Mouse (Mus musculus) MEL (cell line): ENCODE results near the gene Nol6. TPM values are rescaled to one million over a fixed set of nuclear protein-coding genes. Genes with fewer than 3 reads are reported as not detected.

Experiments
- DNase-seq: peaks from one replicate; pipeline ENCODE4 v3.0.0; 2011; ENCODE audit warnings: low read depth, low spot score
- H3K27ac ChIP-seq: 2 replicates; pipeline ENCODE4 v1.5.1; 2012; ENCODE audit warnings: low read depth, mild to moderate bottlenecking, control low read depth, low read length, moderate library complexity; ENCODE audit not compliant: control insufficient read depth
- H3K27me3 ChIP-seq, 2 experiments: fragments of 150-350 bp in 1 of 2; sonication (generic) in 1 of 2; 2 replicates each; pipeline ENCODE4 v1.6.1; 2012; ENCODE audit warnings: low read length in 2 of 2, mild to moderate bottlenecking in 2 of 2, improper control_type of control experiment in 1 of 2, moderate library complexity in 1 of 2; ENCODE audit not compliant: insufficient read depth in 2 of 2, control insufficient read depth in 1 of 2
- H3K36me3 ChIP-seq, 2 experiments: 2 replicates each; pipeline ENCODE4 v1.6.1; 2012 to 2014; ENCODE audit warnings: low read length in 2 of 2, improper control_type of control experiment in 1 of 2, inconsistent platforms in 1 of 2, mild to moderate bottlenecking in 1 of 2; ENCODE audit not compliant: insufficient read depth in 2 of 2, control insufficient read depth in 1 of 2
- H3K4me1 ChIP-seq, 2 experiments: fragments of 150-350 bp in 1 of 2; sonication (generic) in 1 of 2; 2 replicates each; pipeline ENCODE4 v1.6.1; 2012; ENCODE audit warnings: low read length in 2 of 2, improper control_type of control experiment in 1 of 2, mild to moderate bottlenecking in 1 of 2; ENCODE audit not compliant: insufficient read depth in 2 of 2, control insufficient read depth in 1 of 2
- H3K4me3 ChIP-seq, 2 experiments: fragments of 150-350 bp in 1 of 2; sonication (generic) in 1 of 2; 2 replicates each; pipeline ENCODE4 v1.5.1; 2012; ENCODE audit warnings: low read depth in 2 of 2, low read length in 2 of 2, mild to moderate bottlenecking in 2 of 2, moderate library complexity in 2 of 2, control low read depth in 1 of 2, improper control_type of control experiment in 1 of 2; ENCODE audit not compliant: control insufficient read depth in 1 of 2, insufficient read depth in 1 of 2
- H3K79me2 ChIP-seq: 2 replicates; pipeline ENCODE4 v1.6.1; 2012; ENCODE audit warnings: mild to moderate bottlenecking, low read length, moderate library complexity; ENCODE audit not compliant: control insufficient read depth, poor library complexity, insufficient read depth
- H3K9ac ChIP-seq: 2 replicates; pipeline ENCODE4 v1.6.1; 2012; ENCODE audit warnings: low read depth, mild to moderate bottlenecking, control low read depth, low read length, moderate library complexity; ENCODE audit not compliant: control insufficient read depth, poor library complexity, severe bottlenecking
- H3K9me3 ChIP-seq: fragments of 150-350 bp; sonication (generic); replicated peaks from 2 replicates; pipeline ENCODE4 v1.6.1; 2012; ENCODE audit warnings: mild to moderate bottlenecking, low read length, improper control_type of control experiment, moderate library complexity; ENCODE audit not compliant: insufficient read depth
- BHLHE40 ChIP-seq: IDR thresholded peaks from 2 replicates; pipeline ENCODE4 v1.6.1; 2012; ENCODE audit warnings: low read depth, mild to moderate bottlenecking, inconsistent platforms, low read length, improper control_type of control experiment, borderline replicate concordance
- E2F4 ChIP-seq: IDR thresholded peaks from 2 replicates; pipeline ENCODE4 v1.6.1; 2011; ENCODE audit warnings: low read depth, low read length, improper control_type of control experiment, borderline replicate concordance
- ELF1 ChIP-seq: IDR thresholded peaks from 2 replicates; pipeline ENCODE4 v1.6.1; 2014; ENCODE audit warnings: low read depth, mild to moderate bottlenecking, inconsistent platforms, low read length, improper control_type of control experiment, moderate library complexity
- EP300 ChIP-seq, 2 experiments: IDR thresholded peaks; 2 replicates each; pipeline ENCODE4 v1.6.1; 2011; ENCODE audit warnings: improper control_type of control experiment in 2 of 2, low read length in 2 of 2, low read depth in 1 of 2, mild to moderate bottlenecking in 1 of 2
- ETS1 ChIP-seq: IDR thresholded peaks from 2 replicates; pipeline ENCODE4 v1.6.1; 2012; ENCODE audit warnings: low read depth, mild to moderate bottlenecking, inconsistent platforms, low read length, improper control_type of control experiment, moderate library complexity
- GABPA ChIP-seq: IDR thresholded peaks from 2 replicates; pipeline ENCODE4 v1.6.1; 2012; ENCODE audit warnings: low read depth, mild to moderate bottlenecking, inconsistent platforms, low read length, improper control_type of control experiment, moderate library complexity
- GATA1 ChIP-seq: IDR thresholded peaks from 2 replicates; pipeline ENCODE4 v1.6.1; 2011; ENCODE audit warnings: low read depth, low read length, improper control_type of control experiment
- JUND ChIP-seq: IDR thresholded peaks from 2 replicates; pipeline ENCODE4 v1.6.1; 2011; ENCODE audit warnings: low read depth, mild to moderate bottlenecking, improper control_type of control experiment, low read length
- MAX ChIP-seq: IDR thresholded peaks from 2 replicates; pipeline ENCODE4 v1.6.1; 2011; ENCODE audit warnings: low read length, improper control_type of control experiment
- MEF2A ChIP-seq: IDR thresholded peaks from 2 replicates; pipeline ENCODE4 v1.6.1; 2014; ENCODE audit warnings: low read depth, mild to moderate bottlenecking, inconsistent platforms, low read length, improper control_type of control experiment; ENCODE audit not compliant: poor library complexity, insufficient replicate concordance, severe bottlenecking; ENCODE audit errors: extremely low read depth
- MXI1 ChIP-seq: IDR thresholded peaks from 2 replicates; pipeline ENCODE4 v1.6.1; 2011; ENCODE audit warnings: mild to moderate bottlenecking, low read depth, low read length, improper control_type of control experiment
- MYC ChIP-seq: IDR thresholded peaks from 2 replicates; pipeline ENCODE4 v1.6.1; 2011; ENCODE audit warnings: low read depth, mild to moderate bottlenecking, low read length, improper control_type of control experiment, moderate library complexity
- NRF1 ChIP-seq: IDR thresholded peaks from 2 replicates; pipeline ENCODE4 v1.6.1; 2014; ENCODE audit warnings: low read depth, mild to moderate bottlenecking, inconsistent platforms, low read length, improper control_type of control experiment, moderate library complexity; ENCODE audit not compliant: poor library complexity, insufficient read depth, severe bottlenecking
- POLR2A ChIP-seq, 2 experiments: IDR thresholded peaks; 2 replicates each; pipeline ENCODE4 v1.6.1; 2011 to 2012; ENCODE audit warnings: low read length in 2 of 2, mild to moderate bottlenecking in 2 of 2, control low read depth in 1 of 2, improper control_type of control experiment in 1 of 2, low read depth in 1 of 2, moderate library complexity in 1 of 2; ENCODE audit not compliant: control insufficient read depth in 1 of 2, insufficient read depth in 1 of 2, poor library complexity in 1 of 2
- POLR2AphosphoS2 ChIP-seq: IDR thresholded peaks from 2 replicates; pipeline ENCODE4 v1.6.1; 2011; ENCODE audit warnings: low read length, improper control_type of control experiment
- POLR2AphosphoS5 ChIP-seq: IDR thresholded peaks from 2 replicates; pipeline ENCODE4 v1.6.1; 2012; ENCODE audit warnings: low read depth, borderline replicate concordance, mild to moderate bottlenecking, inconsistent platforms, low read length, moderate library complexity, mixed read lengths
- RCOR1 ChIP-seq: IDR thresholded peaks from 2 replicates; pipeline ENCODE4 v1.6.1; 2012; ENCODE audit warnings: low read depth, mild to moderate bottlenecking, inconsistent platforms, low read length, improper control_type of control experiment
- SIN3A ChIP-seq: IDR thresholded peaks from 2 replicates; pipeline ENCODE4 v1.6.1; 2012; ENCODE audit warnings: low read length, improper control_type of control experiment, inconsistent platforms
- UBTF ChIP-seq: IDR thresholded peaks from 2 replicates; pipeline ENCODE4 v1.6.1; 2012; ENCODE audit warnings: low read depth, mild to moderate bottlenecking, inconsistent platforms, low read length, improper control_type of control experiment, moderate library complexity, borderline replicate concordance; ENCODE audit not compliant: insufficient read depth
- USF2 ChIP-seq, 2 experiments: IDR thresholded peaks; 2 replicates each; pipeline ENCODE4 v1.6.1; 2011 to 2012; ENCODE audit warnings: improper control_type of control experiment in 2 of 2, low read length in 2 of 2, borderline replicate concordance in 1 of 2, inconsistent platforms in 1 of 2, low read depth in 1 of 2, mild to moderate bottlenecking in 1 of 2; ENCODE audit not compliant: insufficient read depth in 1 of 2
- ZC3H11A ChIP-seq: IDR thresholded peaks from 2 replicates; pipeline ENCODE4 v1.6.1; 2012; ENCODE audit warnings: low read depth, mild to moderate bottlenecking, inconsistent platforms, low read length, improper control_type of control experiment
- ZMIZ1 ChIP-seq: IDR thresholded peaks from 2 replicates; pipeline ENCODE4 v1.6.1; 2012; ENCODE audit warnings: low read depth, mild to moderate bottlenecking, inconsistent platforms, low read length, improper control_type of control experiment, moderate library complexity
- ZNF384 ChIP-seq: IDR thresholded peaks from 2 replicates; pipeline ENCODE4 v1.6.1; 2012; ENCODE audit warnings: low read depth, mild to moderate bottlenecking, inconsistent platforms, low read length, improper control_type of control experiment
- polyA plus RNA-seq, 2 experiments: library from polyadenylated mRNA; stranded (reverse) in 1 of 2; unstranded in 1 of 2; fragments of >175 nt in 1 of 2; fragments of >200 nt in 1 of 2; gene quantifications; 2 replicates each; pipeline versions ENCODE4 v1.2.1 to v1.2.4; 2012; ENCODE audit warnings: low replicate concordance in 2 of 2, low read depth in 1 of 2; ENCODE audit not compliant: insufficient read length in 2 of 2, insufficient read depth in 1 of 2, missing spikeins in 1 of 2
- total RNA-seq: library from RNA; depleted of rRNA; stranded (reverse); fragments of 300-350 nt; gene quantifications from 2 replicates; pipeline ENCODE4 v1.2.3, GENCODE M21; 2012

Nol6 gene
- total and polyA plus RNA-seq, 3 experiments, result 36.6 to 71.2 TPM; not detected in 1

DNA sequence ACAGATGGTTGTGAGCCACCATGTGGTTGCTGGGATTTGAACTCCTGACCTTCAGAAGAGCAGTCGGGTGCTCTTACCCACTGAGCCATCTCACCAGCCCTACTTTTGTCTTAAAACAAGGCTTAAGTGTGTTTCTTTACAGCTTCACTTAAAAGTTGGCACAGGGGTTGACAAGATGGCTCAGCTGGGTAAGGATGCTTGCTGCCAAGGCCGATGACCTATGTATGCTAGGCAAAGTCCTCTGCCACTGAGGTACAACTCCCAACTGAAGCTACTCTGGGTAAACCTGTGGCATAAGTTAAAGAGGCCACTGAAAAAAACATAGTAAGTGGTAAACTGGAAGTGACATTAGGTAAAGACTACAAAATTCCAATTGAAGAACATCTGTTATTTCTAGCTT, 18.3 kb upstream of the Nol6 start:
- Histone ChIP-seq H3K36me3 (peaks cover 0 to 2% of the 10 kb centered on the region in 2 experiments; a peak in 2 of 4 replicates), H3K27ac (no peak overlapping the region)

GRCm38 (mm10) chr4:41140174-41140875, 16.1 kb upstream of the Nol6 start:
- Histone ChIP-seq H3K4me1 (peaks cover 0 to 2% of the 10 kb centered on the region in 2 experiments; a peak in 2 of 4 replicates), H3K4me3 (no peak overlapping the region), H3K36me3 (peaks cover 0 to 7% of the 10 kb centered on the region in 2 experiments; a peak in 2 of 4 replicates), H3K27me3 (no peaks in the 10 kb centered on the region), H3K9ac (no peak overlapping the region), H3K27ac (no peak overlapping the region), H3K9me3 (no peaks in the 10 kb centered on the region), H3K79me2 (peaks cover 29% of the 10 kb centered on the region)
- DNase-seq, result no peak
- TF ChIP-seq POLR2AphosphoS5 (no peak), EP300 (IDR thresholded peaks at IDR 0.05; ENCODE audit: low read depth in 1 of 2, low read length in 2 of 2) (no peak), MYC (no peak), ZMIZ1 (no peak), POLR2AphosphoS2 (no peak), GATA1 (no peak), POLR2A (IDR thresholded peaks at IDR 0.05; ENCODE audit: control insufficient read depth in 1 of 2, insufficient read depth in 1 of 2, low read depth in 1 of 2, low read length in 2 of 2, poor library complexity in 1 of 2) (no peak), ZNF384 (peak; percentile 60)
- TF ChIP-seq, all 39 proteins: peak for 1

More for the DNA sequence above, 18.3 kb upstream of the Nol6 start:
- peaks cover 15% of the 10 kb centered on the region for H3K79me2 ChIP-seq
- H3K4me1 ChIP-seq, result no peaks in the 10 kb centered on the region; a peak in 2 of 4 replicates
- no peak overlapping the region for H3K4me3 ChIP-seq
- TF ChIP-seq GABPA (no peak), SIN3A (no peak), POLR2A (IDR thresholded peaks at IDR 0.05; ENCODE audit: control insufficient read depth in 1 of 2, insufficient read depth in 1 of 2, low read depth in 1 of 2, low read length in 2 of 2, poor library complexity in 1 of 2) (no peak), EP300 (IDR thresholded peaks at IDR 0.05; ENCODE audit: low read depth in 1 of 2, low read length in 2 of 2) (no peak), NRF1 (no peak), GATA1 (no peak), BHLHE40 (no peak), ZNF384 (no peak), ETS1 (no peak), USF2 (IDR thresholded peaks at IDR 0.05; ENCODE audit: borderline replicate concordance in 1 of 2, insufficient read depth in 1 of 2, low read depth in 1 of 2, low read length in 2 of 2) (no peak), POLR2AphosphoS5 (no peak), UBTF (no peak), MEF2A (no peak), ELF1 (no peak), MXI1 (no peak), RCOR1 (no peak), MAX (no peak), JUND (no peak), ZC3H11A (no peak), E2F4 (no peak)
- TF ChIP-seq, all 39 proteins: peak for 0
- H3K9ac ChIP-seq, result no peak overlapping the region
- H3K27me3 ChIP-seq, result no peaks in the 10 kb centered on the region
- H3K9me3 ChIP-seq, result no peaks in the 10 kb centered on the region
- no peak for DNase-seq
